Mouse (Mus musculus) hindbrain, embryonic 11.5 days (tissue): Measurements from ENCODE around the gene Eea1. TPM values are rescaled to one million over a fixed set of nuclear protein-coding genes. Genes with fewer than 3 reads are reported as not detected.
"Not testable (repeated sequence)": the region's sequence is repeated elsewhere in the genome, so short reads cannot be mapped to it uniquely, and the experiment has no call there.

Experiments used
- ATAC-seq: fragments of 200-750 bp; cut with Nextera tagmentation; 2 replicates; pipeline ENCODE4 v1.8.0; 2017; ENCODE audit warnings: mild to moderate bottlenecking, moderate TSS enrichment, moderate library complexity; ENCODE audit not compliant: low FRiP score
- DNase-seq: peaks from one replicate; pipeline ENCODE4 v3.0.0-alpha.2; 2015; ENCODE audit warnings: low spot score
- H3K27ac ChIP-seq: fragments of 300-500 bp; sonication (generic); 2 replicates; pipeline ENCODE4 v1.5.1; 2014; ENCODE audit warnings: mild to moderate bottlenecking, low read depth, low read length
- H3K27me3 ChIP-seq: fragments of 300-500 bp; sonication (generic); 2 replicates; pipeline ENCODE4 v1.6.1; 2014; ENCODE audit warnings: mild to moderate bottlenecking, low read length, moderate library complexity, mixed read lengths; ENCODE audit not compliant: control insufficient read depth, insufficient read depth
- H3K36me3 ChIP-seq: fragments of 300-500 bp; sonication (generic); 2 replicates; pipeline ENCODE4 v1.6.1; 2014; ENCODE audit warnings: mild to moderate bottlenecking, low read length, moderate library complexity, mixed read lengths; ENCODE audit not compliant: control insufficient read depth, insufficient read depth
- H3K4me1 ChIP-seq: fragments of 300-500 bp; sonication (generic); replicated peaks from 2 replicates; pipeline ENCODE4 v1.6.1; 2014; ENCODE audit warnings: low read length, mixed read lengths; ENCODE audit not compliant: control insufficient read depth, insufficient read depth
- H3K4me2 ChIP-seq: fragments of 300-500 bp; sonication (generic); replicated peaks from 2 replicates; pipeline ENCODE4 v1.6.1; 2014; ENCODE audit warnings: mild to moderate bottlenecking, low read depth, low read length
- H3K4me3 ChIP-seq: fragments of 300-500 bp; sonication (generic); 2 replicates; pipeline ENCODE4 v1.5.1; 2014; ENCODE audit warnings: low read depth, low read length
- H3K9ac ChIP-seq: fragments of 300-500 bp; sonication (generic); 2 replicates; pipeline ENCODE4 v1.6.1; 2014; ENCODE audit warnings: low read depth, low read length
- H3K9me3 ChIP-seq: fragments of 300-500 bp; sonication (generic); 2 replicates; pipeline ENCODE4 v1.6.1; 2016; ENCODE audit warnings: low read length; ENCODE audit not compliant: control insufficient read depth
- WGBS: fragments of 180-500 bp; shearing (Covaris S2); extraction: QIAGEN DNeasy Blood & Tissue Kit; methylation state at CpG from one replicate; pipeline ENCODE4 v1.1.7; 2014; 5-methylcytosine and 5-hydroxymethylcytosine counted together
- polyA plus RNA-seq: library from polyadenylated mRNA; unstranded; fragments of >200 nt; fragmentation: Nextera tagmentation; extraction: Ambion mirVana; gene quantifications from 2 replicates; pipeline ENCODE4 v1.2.1, GENCODE M21; 2014

Eea1 gene
- polyA plus RNA-seq, 1 experiment from 2014 or later: 18.4 TPM

DNA sequence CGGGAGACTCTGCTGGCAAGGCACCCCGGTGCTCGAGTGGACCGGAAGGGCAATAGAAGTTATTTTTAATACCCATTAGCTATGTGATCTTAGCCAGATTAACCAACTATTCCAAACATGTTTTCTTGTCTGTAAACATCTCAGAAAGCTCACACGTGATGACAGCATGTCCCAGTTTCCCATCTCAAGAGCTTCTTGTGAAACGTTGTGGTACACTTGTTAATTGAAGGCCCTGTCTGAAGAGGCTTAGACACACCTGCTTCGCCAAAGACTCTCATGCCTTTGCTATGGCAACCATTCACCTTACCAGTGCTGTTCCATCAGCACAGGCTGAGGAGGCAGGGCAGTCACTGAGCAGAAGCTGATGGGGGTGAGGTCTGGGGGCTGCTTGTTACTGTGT lies 133.9 kb downstream of the Eea1 start:
- no peak overlapping the region for H3K27ac ChIP-seq
- H3K4me2 ChIP-seq: no peak overlapping the region
- H3K9me3 ChIP-seq: no peaks in the 10 kb centered on the region
- no peaks in the 10 kb centered on the region for H3K4me1 ChIP-seq
- no peak overlapping the region for H3K4me3 ChIP-seq
- no peaks in the 10 kb centered on the region for H3K36me3 ChIP-seq
- 95% methylated on average over 7 of the region's 7 CpGs for WGBS
- DNase-seq: no peak
- H3K9ac ChIP-seq: no peak overlapping the region
- H3K27me3 ChIP-seq: no peaks in the 10 kb centered on the region
- no peak for ATAC-seq

DNA sequence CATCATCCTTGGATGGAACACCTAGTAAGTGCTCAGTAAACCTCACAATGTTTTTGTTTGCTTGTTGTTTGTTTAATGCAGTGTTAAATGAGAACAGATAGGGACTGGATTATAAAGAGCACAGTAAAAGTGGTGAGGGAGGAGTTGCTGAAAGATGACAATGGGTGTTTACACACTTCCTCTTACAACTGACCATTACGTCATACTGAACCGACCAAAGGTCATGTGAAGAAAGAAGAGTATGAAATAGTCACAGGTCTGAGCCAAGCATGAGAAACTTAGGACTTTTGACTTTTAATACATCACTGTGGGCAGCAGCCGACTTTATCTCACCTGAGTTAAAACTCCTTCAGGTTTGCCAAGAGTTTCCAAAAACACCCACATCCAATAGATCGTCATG lies 135.0 kb downstream of the Eea1 start:
- H3K4me2 ChIP-seq: no peak overlapping the region
- no peaks in the 10 kb centered on the region for H3K27me3 ChIP-seq
- H3K4me1 ChIP-seq: no peaks in the 10 kb centered on the region
- no peak overlapping the region for H3K9ac ChIP-seq
- ATAC-seq: no peak
- no peaks in the 10 kb centered on the region for H3K9me3 ChIP-seq
- no peaks in the 10 kb centered on the region for H3K36me3 ChIP-seq
- no peak overlapping the region for H3K4me3 ChIP-seq
- H3K27ac ChIP-seq: no peak overlapping the region
- 74% methylated on average over 4 of the region's 4 CpGs for WGBS
- no peak for DNase-seq

DNA sequence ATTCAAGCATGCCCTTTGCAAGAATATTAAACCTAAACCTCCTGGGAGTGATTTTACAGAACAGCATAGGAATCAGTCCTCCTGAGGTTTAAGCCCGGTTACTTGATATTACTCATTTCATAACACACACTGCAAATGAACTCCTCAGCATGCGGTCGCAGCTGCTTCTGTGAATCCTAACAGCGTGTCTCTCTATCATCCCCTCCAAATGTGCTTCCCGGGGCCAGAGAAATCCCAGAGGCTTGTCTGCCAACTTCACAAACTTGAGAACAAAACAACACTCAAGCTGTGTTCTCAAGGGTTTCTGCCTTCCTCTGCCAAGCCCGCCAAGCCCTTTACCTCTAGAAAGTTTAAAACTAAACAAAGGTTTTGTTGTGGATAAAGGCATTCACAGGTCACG lies 135.4 kb downstream of the Eea1 start:
- H3K4me1 ChIP-seq: no peaks in the 10 kb centered on the region
- ATAC-seq (no peak), DNase-seq (peak; percentile 7)
- WGBS: 28% methylated on average over 7 of the region's 7 CpGs
- H3K27ac ChIP-seq: no peak overlapping the region
- H3K36me3 ChIP-seq: no peaks in the 10 kb centered on the region
- no peaks in the 10 kb centered on the region for H3K9me3 ChIP-seq
- no peaks in the 10 kb centered on the region for H3K27me3 ChIP-seq
- no peak overlapping the region for H3K4me2 ChIP-seq
- no peak overlapping the region for H3K4me3 ChIP-seq
- H3K9ac ChIP-seq: no peak overlapping the region

DNA sequence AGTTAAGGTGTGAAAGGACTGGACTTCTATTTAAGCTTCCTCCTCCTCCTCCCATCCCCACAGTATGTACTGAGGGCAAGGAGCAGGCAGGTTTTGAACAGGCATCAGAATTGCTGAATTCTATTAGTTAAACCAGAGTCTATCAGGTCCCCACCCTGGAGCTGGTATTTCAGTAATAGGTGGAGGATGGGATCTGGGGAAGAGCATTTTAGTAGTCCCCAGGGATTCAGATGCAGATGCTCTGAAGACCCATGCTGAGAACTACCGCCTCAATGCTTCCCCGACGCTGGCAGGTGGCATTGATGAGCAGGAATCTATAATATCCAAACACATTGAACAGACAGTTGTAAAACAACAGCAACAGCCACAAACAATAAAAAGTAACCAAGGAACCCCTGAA lies 136.0 kb downstream of the Eea1 start:
- H3K4me2 ChIP-seq: no peak overlapping the region
- no peak for ATAC-seq
- 64% methylated on average over 3 of the region's 3 CpGs for WGBS
- H3K27ac ChIP-seq: no peak overlapping the region
- no peaks in the 10 kb centered on the region for H3K4me1 ChIP-seq
- no peaks in the 10 kb centered on the region for H3K36me3 ChIP-seq
- H3K27me3 ChIP-seq: no peaks in the 10 kb centered on the region
- no peak for DNase-seq
- H3K9ac ChIP-seq: no peak overlapping the region
- H3K4me3 ChIP-seq: no peak overlapping the region
- H3K9me3 ChIP-seq: no peaks in the 10 kb centered on the region

DNA sequence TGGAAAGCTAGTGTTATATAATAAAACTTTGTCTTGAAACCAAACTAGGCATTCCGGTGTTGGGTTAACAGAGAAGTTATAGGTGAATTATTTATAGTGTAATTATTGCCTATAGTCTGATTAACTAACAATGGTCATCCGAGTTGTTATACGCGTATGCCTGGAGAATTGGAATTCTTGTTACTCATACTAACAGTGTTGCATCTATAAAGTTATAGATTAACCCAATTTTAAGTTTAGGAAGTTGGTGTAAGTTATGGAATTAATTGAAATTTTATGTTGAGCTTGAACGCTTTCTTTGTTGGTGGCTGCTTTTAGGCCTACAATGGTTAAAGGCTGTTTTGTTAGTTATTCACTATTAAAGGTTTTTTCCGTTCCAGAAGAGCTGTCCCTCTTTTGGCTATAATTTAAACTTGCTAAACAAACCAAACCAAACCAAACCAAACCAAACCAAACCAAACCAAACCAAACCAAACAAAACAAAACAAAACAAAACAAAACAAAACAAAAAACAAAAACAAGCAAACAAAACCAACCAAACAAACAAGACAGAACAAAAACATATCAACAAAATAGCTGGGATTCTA lies 137.1 kb downstream of the Eea1 start:
- DNase-seq, H3K9ac ChIP-seq, H3K4me1 ChIP-seq, H3K27me3 ChIP-seq, H3K9me3 ChIP-seq, H3K27ac ChIP-seq, H3K36me3 ChIP-seq, H3K4me2 ChIP-seq, H3K4me3 ChIP-seq: not testable (repeated sequence)
- ATAC-seq: peak; percentile 100
- 88% methylated on average over 6 of the region's 6 CpGs for WGBS

DNA sequence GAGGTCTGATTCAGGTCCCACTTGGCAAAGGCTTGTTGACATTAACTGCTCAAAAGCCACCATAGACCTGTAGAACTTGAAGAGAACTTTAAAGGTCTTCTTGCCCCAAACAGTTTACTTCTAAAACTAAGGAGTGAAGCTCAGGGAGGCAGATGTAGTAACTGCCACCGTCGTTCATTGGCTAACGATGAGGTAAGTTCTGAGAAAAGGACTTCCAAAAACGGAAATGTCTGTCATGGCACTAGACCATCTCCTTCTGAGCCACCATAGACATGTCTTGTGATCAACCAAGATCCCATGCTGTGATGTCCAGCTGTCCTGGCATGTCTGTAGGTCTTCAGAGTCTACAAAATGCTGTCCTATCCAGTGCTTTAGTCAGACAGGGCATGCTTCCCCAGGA lies 139.4 kb downstream of the Eea1 start:
- H3K27me3 ChIP-seq: no peaks in the 10 kb centered on the region
- no peak for ATAC-seq
- H3K9me3 ChIP-seq: no peaks in the 10 kb centered on the region
- no peak overlapping the region for H3K27ac ChIP-seq
- no peak for DNase-seq
- no peak overlapping the region for H3K4me2 ChIP-seq
- WGBS: 96% methylated on average over 4 of the region's 4 CpGs
- no peaks in the 10 kb centered on the region for H3K4me1 ChIP-seq
- H3K9ac ChIP-seq: no peak overlapping the region
- no peak overlapping the region for H3K4me3 ChIP-seq
- no peaks in the 10 kb centered on the region for H3K36me3 ChIP-seq

DNA sequence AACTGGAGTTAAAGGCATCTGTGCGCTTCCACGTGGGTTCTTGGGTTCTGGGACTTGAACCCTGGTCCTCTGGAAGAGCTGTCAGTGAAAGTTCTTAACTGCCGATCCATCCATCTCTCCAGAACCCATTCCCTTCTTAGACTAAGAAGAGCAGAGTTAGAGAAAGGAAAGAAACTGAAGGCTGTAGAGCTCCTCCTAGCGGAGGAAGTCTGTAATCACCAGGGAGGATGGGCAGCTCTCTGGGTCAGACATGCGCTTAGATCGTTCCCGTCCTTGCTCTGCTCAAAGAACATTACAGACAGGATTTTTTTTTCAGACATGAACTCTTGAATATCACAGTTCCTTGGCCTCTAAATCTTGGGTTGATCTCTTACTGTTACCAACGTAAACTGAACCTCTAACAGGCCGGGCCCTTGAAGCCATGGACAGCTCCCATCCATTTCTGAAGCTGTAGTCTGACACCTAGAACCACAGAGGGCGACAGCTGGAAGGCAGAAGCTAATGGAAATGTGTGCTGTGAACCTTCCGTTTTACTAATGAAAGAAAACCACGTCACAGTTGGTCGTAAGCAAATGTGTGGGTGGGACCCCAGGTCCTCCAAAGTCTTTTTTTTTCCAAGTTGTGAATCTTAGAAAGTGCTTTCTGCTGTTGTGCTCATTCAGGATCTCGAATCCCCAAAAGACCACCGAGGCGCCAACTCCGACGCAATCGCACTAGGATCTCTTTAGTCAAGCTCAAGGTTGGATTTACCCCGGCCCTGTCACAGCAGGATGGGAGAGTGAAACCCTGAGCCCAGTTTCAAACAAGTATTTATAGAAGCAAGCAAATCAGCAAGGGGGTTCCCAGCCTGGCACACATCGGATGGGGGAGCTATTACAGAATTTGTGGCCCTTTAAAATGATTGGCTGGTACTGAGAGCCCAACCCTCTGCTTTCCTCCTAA lies 140.3 kb downstream of the Eea1 start:
- Histone ChIP-seq H3K4me1 (no peaks in the 10 kb centered on the region), H3K27ac (no peak overlapping the region), H3K36me3 (no peaks in the 10 kb centered on the region), H3K4me3 (no peak overlapping the region), H3K27me3 (no peaks in the 10 kb centered on the region), H3K4me2 (no peak overlapping the region), H3K9ac (no peak overlapping the region), H3K9me3 (no peaks in the 10 kb centered on the region)
- ATAC-seq: no peak
- 64% methylated on average over 21 of the region's 21 CpGs for WGBS
- peak; percentile 65 for DNase-seq

DNA sequence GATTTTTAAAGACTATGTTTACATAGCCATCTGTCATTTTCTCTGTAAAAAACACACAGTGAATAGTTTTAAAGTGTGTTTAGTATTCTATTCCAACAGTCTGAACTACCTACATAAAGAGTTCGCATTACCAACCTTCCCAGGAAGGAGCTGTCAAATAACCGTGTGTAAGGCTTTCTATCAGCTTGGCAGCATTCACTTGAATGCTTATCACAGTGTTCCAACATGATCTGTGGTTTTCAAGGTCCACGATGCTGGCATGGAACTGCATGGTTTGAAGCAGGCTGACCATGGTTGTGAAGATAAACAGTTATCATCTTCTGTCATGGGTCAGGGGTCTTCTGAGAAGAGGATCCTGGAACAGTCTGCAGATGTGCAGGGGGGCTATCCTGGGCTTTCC lies 141.8 kb downstream of the Eea1 start:
- 87% methylated on average over 3 of the region's 3 CpGs for WGBS
- H3K4me1 ChIP-seq: no peaks in the 10 kb centered on the region
- no peaks in the 10 kb centered on the region for H3K27me3 ChIP-seq
- no peak for DNase-seq
- H3K9me3 ChIP-seq: no peaks in the 10 kb centered on the region
- H3K4me3 ChIP-seq: no peak overlapping the region
- H3K4me2 ChIP-seq: no peak overlapping the region
- ATAC-seq: no peak
- H3K36me3 ChIP-seq: no peaks in the 10 kb centered on the region
- H3K27ac ChIP-seq: no peak overlapping the region
- H3K9ac ChIP-seq: no peak overlapping the region

DNA sequence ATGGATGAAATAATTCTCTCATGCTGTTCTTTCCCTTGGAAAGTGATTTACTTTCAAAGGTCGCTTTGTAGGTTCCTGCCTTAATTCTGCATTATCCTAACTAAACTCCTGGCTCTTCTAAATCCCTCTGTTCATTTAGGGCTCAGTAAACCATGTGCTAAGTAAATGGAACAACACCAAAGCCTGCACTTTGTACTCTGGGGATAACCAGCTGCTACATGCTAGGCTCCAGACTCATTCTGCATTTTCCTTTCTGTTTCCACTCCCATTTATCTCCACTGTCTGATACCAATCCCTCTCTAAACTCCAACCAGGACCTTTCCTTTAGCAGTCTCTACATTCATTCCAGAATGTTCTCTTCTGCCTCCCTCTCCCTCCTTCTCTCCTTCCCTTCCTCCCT lies 149.3 kb downstream of the Eea1 start:
- no peak overlapping the region for H3K9ac ChIP-seq
- H3K36me3 ChIP-seq: no peaks in the 10 kb centered on the region

More for the DNA sequence above, 149.3 kb downstream of the Eea1 start:
- no peaks in the 10 kb centered on the region for H3K27me3 ChIP-seq
- H3K4me3 ChIP-seq: no peak overlapping the region
- no peaks in the 10 kb centered on the region for H3K9me3 ChIP-seq
- H3K4me2 ChIP-seq: no peak overlapping the region
- no peaks in the 10 kb centered on the region for H3K4me1 ChIP-seq
- H3K27ac ChIP-seq: no peak overlapping the region
- 86% methylated on average over 1 of the region's 1 CpGs for WGBS
- DNase-seq (no peak), ATAC-seq (no peak)
